Mouse (Mus musculus) megakaryocyte-erythroid progenitor cell, adult 5-6 weeks (primary cell): ENCODE measurements at regions not wholly inside any gene's neighbourhood (a gene's known extent, or its start where the extent isn't known, plus 50 kb on each side); places are given as distances from the start of the nearest gene placed in this dataset.
A peak's percentile ranks its signal among the peaks of the same experiment; 100 is the strongest.

ENCODE experiments used
- ATAC-seq: replicated peaks from 2 replicates; pipeline ENCODE4 v1.8.0; 2016; ENCODE audit warnings: mild to moderate bottlenecking, inconsistent platforms; ENCODE audit not compliant: severe bottlenecking, poor library complexity, low FRiP score, low TSS enrichment

DNA sequence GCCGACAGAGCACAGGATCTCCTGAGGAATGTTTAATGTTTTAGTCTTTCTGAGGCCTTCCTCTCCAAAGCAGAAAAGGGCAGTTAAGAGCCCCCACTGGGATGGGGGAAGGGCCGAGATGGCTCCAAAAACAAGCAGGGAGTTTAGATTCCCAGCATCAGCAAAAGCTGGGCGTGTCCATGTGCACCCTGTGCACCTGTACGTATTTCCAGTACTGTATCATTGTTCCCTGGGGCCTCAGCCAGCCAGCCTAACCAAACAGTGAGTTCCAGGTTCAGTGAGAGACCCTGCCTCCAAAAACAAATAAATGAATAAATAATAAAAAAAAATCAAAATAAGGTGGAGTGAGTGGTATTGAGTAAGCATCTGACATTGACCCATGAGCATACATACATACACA, 50.8 kb upstream of the Olfm1 start:
- ATAC-seq = no peak; the same call in 1 of the 2 replicates

DNA sequence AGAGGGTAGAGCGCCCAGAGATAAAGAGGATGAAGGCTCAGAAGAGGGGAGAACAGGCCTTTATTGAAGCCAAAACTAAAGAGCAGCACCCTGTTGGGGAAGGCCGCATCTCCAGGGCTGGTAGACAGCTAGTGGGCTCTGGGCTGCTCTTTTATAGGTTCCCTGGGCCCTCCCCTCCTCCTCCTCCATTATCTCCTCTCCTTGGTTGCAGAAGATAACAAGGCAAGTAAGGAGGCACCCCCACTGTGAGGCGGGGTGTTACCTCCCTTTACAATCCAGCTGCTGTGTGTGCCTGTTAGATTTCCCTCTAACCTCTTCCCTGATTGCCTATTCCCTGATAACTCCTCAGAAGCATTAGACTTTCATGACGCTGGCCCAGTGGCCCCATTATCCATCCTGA, 51.2 kb upstream of the Olfm1 start:
- ATAC-seq = peak; percentile 94

DNA sequence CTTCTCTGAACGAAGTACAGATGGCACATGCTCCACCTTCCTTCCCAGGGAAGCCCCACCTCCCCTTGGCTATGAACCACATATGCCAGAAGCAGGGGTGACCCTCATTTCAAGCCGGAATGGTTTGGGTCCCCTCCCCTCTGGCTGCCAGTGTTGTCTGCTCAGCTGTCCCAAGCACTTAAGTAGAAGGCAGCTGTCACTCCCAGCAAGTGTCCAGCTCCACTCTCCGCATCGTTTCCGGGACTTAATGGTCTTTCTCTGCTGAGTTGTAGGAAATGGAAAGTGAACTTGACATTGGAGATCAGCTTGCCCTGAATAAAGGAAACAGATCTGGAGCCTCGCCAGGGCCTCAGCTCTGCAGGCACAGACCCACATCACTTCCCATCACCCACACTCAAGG, 53.9 kb upstream of the Fcnb start:
- no peak for ATAC-seq

DNA sequence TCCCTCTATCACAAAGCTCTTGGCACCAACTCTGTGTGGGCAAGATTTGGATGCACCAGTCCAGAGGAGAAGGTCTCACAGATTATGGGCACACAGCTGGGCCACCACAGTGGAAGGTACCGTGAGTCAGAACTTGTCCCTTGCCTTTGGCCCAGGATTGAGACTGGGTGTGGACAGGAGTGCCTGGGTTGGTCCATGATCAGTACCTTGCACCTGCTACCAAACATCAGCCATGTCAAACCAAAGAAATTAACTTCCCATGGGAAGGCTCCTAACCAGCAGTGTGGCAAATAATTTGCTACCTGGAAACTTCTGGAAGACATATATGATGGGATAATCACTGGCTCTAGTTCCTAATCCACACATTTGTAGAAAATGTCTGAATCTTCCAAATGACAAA, 49.9 kb upstream of the Fcnb start:
- no peak for ATAC-seq
